Mouse (Mus musculus) spleen, adult 2 months (tissue): ENCODE data around the gene Foxk1. TPM values are rescaled to one million over a fixed set of nuclear protein-coding genes. Genes with fewer than 3 reads are reported as not detected.

Source experiments
- DNase-seq, 2 experiments: peaks; one replicate each; pipeline versions ENCODE4 v3.0.0 to v3.0.0-alpha.2; 2012 to 2021; ENCODE audit warnings: low spot score in 2 of 2, low read depth in 1 of 2
- H3K27ac ChIP-seq: fragments of 200-500 bp; 2 replicates; pipeline ENCODE4 v1.5.1; 2012; ENCODE audit warnings: low read length, inconsistent platforms; ENCODE audit not compliant: insufficient read depth
- H3K27me3 ChIP-seq: fragments of 200-500 bp; 2 replicates; pipeline ENCODE4 v1.6.1; 2012; ENCODE audit warnings: mild to moderate bottlenecking, moderate library complexity, low read length, inconsistent platforms; ENCODE audit not compliant: control insufficient read depth, insufficient read depth
- H3K36me3 ChIP-seq: fragments of 200-500 bp; 2 replicates; pipeline ENCODE4 v1.6.1; 2012; ENCODE audit warnings: mild to moderate bottlenecking, low read length, inconsistent platforms; ENCODE audit not compliant: control insufficient read depth, insufficient read depth
- H3K4me1 ChIP-seq: fragments of 200-500 bp; 2 replicates; pipeline ENCODE4 v1.6.1; 2011; ENCODE audit warnings: inconsistent platforms; ENCODE audit not compliant: control insufficient read depth, insufficient read depth, insufficient read length
- H3K4me3 ChIP-seq: fragments of 200-500 bp; 2 replicates; pipeline ENCODE4 v1.5.1; 2011; ENCODE audit warnings: mild to moderate bottlenecking, inconsistent platforms; ENCODE audit not compliant: insufficient read depth, insufficient read length; ENCODE audit errors: extremely low read depth
- CTCF ChIP-seq: fragments of 200-500 bp; IDR thresholded peaks from 2 replicates; pipeline ENCODE4 v1.5.1; 2011; ENCODE audit warnings: mild to moderate bottlenecking, inconsistent platforms; ENCODE audit not compliant: insufficient read depth, insufficient read length, insufficient replicate concordance; ENCODE audit errors: extremely low read depth
- POLR2A ChIP-seq: fragments of 200-500 bp; IDR thresholded peaks from 2 replicates; pipeline ENCODE4 v1.6.1; 2011; ENCODE audit warnings: low read depth, low read length, inconsistent platforms
- WGBS: fragments of 180-500 bp; shearing (Covaris S2); methylation state at CpG from one replicate; pipeline ENCODE4 v1.1.7; 2018; 5-methylcytosine and 5-hydroxymethylcytosine counted together
- polyA plus RNA-seq: library from polyadenylated mRNA; depleted of rRNA; stranded (reverse); fragments of >200 nt; gene quantifications from 2 replicates; pipeline ENCODE4 v1.2.3, GENCODE M21; 2012

Gene Foxk1
- polyA plus RNA-seq, 1 experiment: 39.2 TPM

DNA sequence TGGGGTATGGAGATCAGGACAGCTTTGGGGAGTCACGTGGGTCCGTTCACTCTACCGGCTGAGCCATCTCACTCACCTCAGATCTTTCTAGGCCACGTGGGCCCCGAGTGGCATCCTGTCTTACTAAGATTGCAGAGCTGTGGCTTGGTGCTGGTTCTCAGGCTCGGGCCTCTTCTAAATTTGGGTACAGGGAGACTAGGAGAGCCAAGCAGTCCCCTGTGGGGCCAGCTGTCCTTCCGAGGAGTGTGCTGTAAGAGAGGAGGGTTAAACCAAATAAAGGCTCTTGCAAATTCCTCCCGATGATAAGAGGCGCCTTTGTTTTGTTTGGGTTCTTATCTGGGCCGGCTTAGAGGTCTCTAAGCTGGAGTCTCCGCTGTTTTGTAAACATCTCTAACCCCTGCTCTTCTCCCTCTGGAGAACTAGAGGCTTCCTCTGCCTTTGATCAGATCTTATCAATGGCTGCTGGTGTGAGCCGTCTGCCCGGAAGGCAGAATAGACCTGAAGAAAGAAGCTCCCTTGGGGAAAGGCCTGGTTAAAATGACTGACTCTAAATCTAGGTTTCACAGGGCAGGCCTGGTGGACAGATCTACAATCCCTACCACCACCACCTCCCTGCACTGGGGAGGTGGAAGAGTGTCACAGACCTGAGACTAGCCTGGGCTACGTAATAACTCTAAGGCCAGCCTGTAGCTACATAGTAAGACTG, 14.9 kb downstream of the Foxk1 start:
- Histone ChIP-seq H3K4me1 (peaks cover 31% of the 10 kb centered on the region; the same call in 1 of the 2 replicates), H3K36me3 (peaks cover 3% of the 10 kb centered on the region), H3K27ac (peak overlapping the region; percentile 53), H3K27me3 (no peaks in the 10 kb centered on the region), H3K4me3 (no peak overlapping the region)
- DNase-seq: peak; percentile 33 to 53
- WGBS: 15% methylated on average over 14 of the region's 14 CpGs
- TF ChIP-seq POLR2A: no peak

DNA sequence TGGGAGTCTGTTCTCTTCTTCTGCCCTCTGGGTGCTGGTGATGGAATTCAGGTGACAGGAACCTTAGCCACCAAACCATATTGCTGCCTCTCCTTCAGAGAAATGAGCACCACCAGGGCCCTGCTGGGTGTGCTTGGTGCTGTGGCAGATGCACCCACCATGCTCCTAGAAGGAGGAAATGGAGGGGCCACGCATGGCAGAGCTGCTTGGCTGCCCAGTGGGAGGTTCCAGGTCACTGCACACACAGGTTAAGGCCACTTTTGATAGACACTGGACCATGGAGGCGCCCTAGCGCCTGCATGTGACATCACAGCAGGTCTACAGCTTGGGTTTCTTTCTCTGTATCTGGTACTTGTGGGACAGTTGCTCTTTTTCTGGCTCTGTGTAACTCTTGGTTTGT, 15.8 kb downstream of the Foxk1 start:
- H3K36me3 ChIP-seq: peaks cover 3% of the 10 kb centered on the region

DNA sequence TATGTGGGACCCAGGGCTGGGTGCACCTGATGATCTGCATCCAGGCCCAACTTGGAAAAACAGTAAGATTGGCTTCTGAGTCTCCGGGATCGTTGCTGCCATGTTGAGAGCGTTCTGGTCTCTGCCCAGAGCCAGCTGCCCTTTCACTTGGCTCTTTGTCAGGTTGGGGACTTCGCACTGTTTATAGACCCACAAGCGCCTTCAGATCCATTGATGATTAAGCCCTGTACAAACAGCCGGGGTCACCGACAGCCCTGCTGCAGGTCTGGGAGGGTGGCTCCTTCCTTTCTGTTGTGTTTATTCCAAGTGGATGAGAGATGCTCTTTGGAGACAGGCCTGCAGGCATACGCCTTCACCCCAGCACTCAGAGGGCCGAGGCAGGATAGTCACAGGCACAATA, 16.6 kb downstream of the Foxk1 start:
- Histone ChIP-seq H3K27me3 (no peaks in the 10 kb centered on the region), H3K27ac (no peak overlapping the region), H3K36me3 (peaks cover 3% of the 10 kb centered on the region), H3K4me1 (peaks cover 31% of the 10 kb centered on the region; the same call in 1 of the 2 replicates), H3K4me3 (no peak overlapping the region)
- 95% methylated on average over 9 of the region's 9 CpGs for WGBS
- TF ChIP-seq CTCF: no peak
- DNase-seq: no peak

More for the DNA sequence above, 15.8 kb downstream of the Foxk1 start:
- Histone ChIP-seq H3K27me3 (no peaks in the 10 kb centered on the region), H3K4me1 (peaks cover 31% of the 10 kb centered on the region; the same call in 1 of the 2 replicates), H3K27ac (peak overlapping the region; percentile 53), H3K4me3 (no peak overlapping the region)
- WGBS: 50% methylated on average over 3 of the region's 3 CpGs
- TF ChIP-seq POLR2A (no peak), CTCF (no peak)
- peak in 1 of 2 experiments; percentile 28 for DNase-seq

DNA sequence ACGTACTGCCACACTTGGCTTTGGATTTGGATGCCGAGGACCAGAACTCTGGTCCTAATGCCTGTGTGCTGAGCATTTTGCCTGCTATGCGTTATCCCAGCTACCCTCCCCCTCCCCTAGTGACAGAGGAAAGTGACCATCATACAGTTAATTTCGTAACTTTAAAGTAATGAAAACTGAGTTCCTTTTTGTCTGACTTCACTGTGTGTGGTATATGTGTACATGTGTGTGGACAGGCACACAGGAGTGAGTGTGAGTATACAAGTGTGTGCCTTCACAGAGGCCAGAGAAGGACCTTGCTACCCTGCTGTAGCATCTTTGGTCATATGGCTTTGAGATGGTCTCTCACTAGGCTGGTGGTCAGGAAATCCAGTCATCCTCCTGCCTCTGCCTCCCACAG, 17.1 kb downstream of the Foxk1 start:
- peaks cover 3% of the 10 kb centered on the region for H3K36me3 ChIP-seq
- no peak overlapping the region for H3K4me3 ChIP-seq
- 91% methylated on average over 4 of the region's 4 CpGs for WGBS
- peaks cover 31% of the 10 kb centered on the region; the same call in 1 of the 2 replicates for H3K4me1 ChIP-seq
- no peak for DNase-seq
- no peaks in the 10 kb centered on the region for H3K27me3 ChIP-seq
- no peak overlapping the region for H3K27ac ChIP-seq
- TF ChIP-seq POLR2A: no peak

DNA sequence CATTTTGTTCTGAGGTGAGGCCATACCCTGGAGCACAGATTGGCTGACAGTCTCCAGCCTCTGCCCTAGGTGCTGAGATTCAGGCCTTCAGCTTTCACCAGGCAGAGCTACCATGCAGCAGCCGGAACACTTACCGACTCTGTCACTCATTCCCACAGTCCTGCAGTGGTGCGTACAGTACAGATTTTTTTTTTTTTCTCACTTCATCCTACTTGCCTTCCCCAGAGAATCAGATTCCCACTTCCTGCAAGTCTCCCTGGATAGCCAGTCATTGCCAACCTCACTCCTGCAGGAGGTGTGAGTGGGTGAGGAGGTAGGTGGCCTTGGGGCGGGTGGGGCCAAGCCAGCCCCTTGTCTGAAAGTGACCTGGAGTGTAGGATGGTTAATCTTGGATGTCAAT, 19.0 kb downstream of the Foxk1 start:
- TF ChIP-seq POLR2A (no peak), CTCF (no peak)
- WGBS: 96% methylated on average over 4 of the region's 4 CpGs
- no peak for DNase-seq
- Histone ChIP-seq H3K36me3 (peaks cover 5% of the 10 kb centered on the region), H3K27me3 (no peaks in the 10 kb centered on the region), H3K4me3 (no peak overlapping the region), H3K4me1 (peaks cover 41% of the 10 kb centered on the region; the same call in 1 of the 2 replicates), H3K27ac (no peak overlapping the region)

DNA sequence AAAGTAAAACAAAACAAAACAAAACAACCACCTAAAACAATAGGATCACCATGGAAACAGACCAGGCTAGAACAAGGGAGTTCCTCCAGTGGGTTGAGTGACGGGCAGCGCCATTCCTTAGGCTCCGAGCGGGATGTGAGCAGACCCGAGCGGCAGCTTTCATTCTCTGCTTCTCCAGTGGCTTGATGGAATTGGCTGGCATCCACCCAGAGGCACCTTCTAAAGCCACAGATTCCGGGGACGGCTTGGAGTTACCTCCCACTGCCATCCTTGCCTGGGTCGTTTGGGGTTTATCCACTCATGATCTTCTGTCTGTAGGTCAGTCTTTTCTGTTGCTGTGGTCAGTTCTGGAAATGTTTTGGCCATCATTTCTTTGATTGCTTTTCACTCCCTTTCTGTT, 19.6 kb downstream of the Foxk1 start:
- no peak overlapping the region for H3K4me3 ChIP-seq
- H3K27ac ChIP-seq: no peak overlapping the region
- peaks cover 5% of the 10 kb centered on the region for H3K36me3 ChIP-seq
- peaks cover 40% of the 10 kb centered on the region; the same call in 1 of the 2 replicates for H3K4me1 ChIP-seq
- TF ChIP-seq CTCF (no peak), POLR2A (no peak)
- no peaks in the 10 kb centered on the region for H3K27me3 ChIP-seq
- DNase-seq: no peak
- WGBS: 90% methylated on average over 9 of the region's 9 CpGs

DNA sequence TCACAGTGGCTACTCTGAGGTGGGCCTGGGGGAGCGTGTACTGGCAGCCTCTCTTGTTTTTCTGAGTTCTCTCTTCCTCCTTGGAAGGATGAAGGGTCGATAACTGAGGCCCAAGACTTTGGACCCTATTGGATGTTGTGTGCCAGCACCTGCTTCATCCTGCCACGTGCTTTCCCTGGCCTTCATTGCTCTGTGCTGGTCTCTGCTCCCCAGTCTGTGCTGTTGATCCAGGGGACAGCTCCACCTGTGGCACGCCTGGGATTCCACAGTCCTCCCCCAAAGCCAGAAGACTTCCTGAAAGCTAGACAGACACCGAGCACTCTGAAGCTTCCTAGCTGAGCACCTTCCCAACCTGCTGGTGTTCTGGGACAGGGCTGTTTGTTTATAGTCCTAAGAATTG, 20.6 kb downstream of the Foxk1 start:
- H3K27ac ChIP-seq: no peak overlapping the region
- no peak for TF ChIP-seq CTCF
- no peak for TF ChIP-seq POLR2A
- peaks cover 31% of the 10 kb centered on the region; the same call in 1 of the 2 replicates for H3K4me1 ChIP-seq
- no peak for DNase-seq
- H3K4me3 ChIP-seq: no peak overlapping the region
- no peaks in the 10 kb centered on the region for H3K27me3 ChIP-seq
- 83% methylated on average over 5 of the region's 5 CpGs for WGBS
- H3K36me3 ChIP-seq: peaks cover 5% of the 10 kb centered on the region
